Mouse (Mus musculus) kidney, postnatal 0 days (tissue): ENCODE data around the gene Hadh. TPM values are rescaled to one million over a fixed set of nuclear protein-coding genes. Genes with fewer than 3 reads are reported as not detected.

Source experiments
- ATAC-seq: fragments of 200-750 bp; cut with Nextera tagmentation; replicated peaks from 2 replicates; pipeline ENCODE4 v1.8.0; 2017; ENCODE audit warnings: low read depth, moderate number of reproducible peaks, moderate TSS enrichment, moderate library complexity; ENCODE audit not compliant: low FRiP score
- DNase-seq: peaks from one replicate; pipeline ENCODE4 v3.0.0-alpha.2; 2016; ENCODE audit warnings: low spot score
- H3K27ac ChIP-seq: fragments of 300-500 bp; sonication (generic); 2 replicates; pipeline ENCODE4 v1.5.1; 2014; ENCODE audit warnings: mild to moderate bottlenecking
- H3K27me3 ChIP-seq: fragments of 300-500 bp; sonication (generic); 2 replicates; pipeline ENCODE4 v1.6.1; 2014; ENCODE audit warnings: low read length, mixed read lengths; ENCODE audit not compliant: insufficient read depth
- H3K36me3 ChIP-seq: fragments of 300-500 bp; sonication (generic); 2 replicates; pipeline ENCODE4 v1.6.1; 2014; ENCODE audit warnings: low read length, mixed read lengths; ENCODE audit not compliant: insufficient read depth
- H3K4me1 ChIP-seq: fragments of 300-500 bp; sonication (generic); replicated peaks from 2 replicates; pipeline ENCODE4 v1.6.1; 2014; ENCODE audit warnings: antibody characterized with exemption, low read length, mixed read lengths; ENCODE audit not compliant: insufficient read depth
- H3K4me2 ChIP-seq: fragments of 300-500 bp; sonication (generic); 2 replicates; pipeline ENCODE4 v1.6.1; 2014; ENCODE audit warnings: mild to moderate bottlenecking, low read length, moderate library complexity, mixed read lengths
- H3K4me3 ChIP-seq: fragments of 300-500 bp; sonication (generic); replicated peaks from 2 replicates; pipeline ENCODE4 v1.5.1; 2014; ENCODE audit warnings: low read depth, low read length
- H3K9ac ChIP-seq: fragments of 300-500 bp; sonication (generic); 2 replicates; pipeline ENCODE4 v1.6.1; 2014; ENCODE audit warnings: low read depth, low read length
- H3K9me3 ChIP-seq: fragments of 300-500 bp; sonication (generic); replicated peaks from 2 replicates; pipeline ENCODE4 v1.6.1; 2016; ENCODE audit warnings: low read length, inconsistent platforms, mixed read lengths
- CTCF ChIP-seq: IDR thresholded peaks from 2 replicates; pipeline ENCODE4 v1.5.1; 2016; ENCODE audit warnings: antibody characterized with exemption, low read depth, mild to moderate bottlenecking, moderate library complexity
- WGBS: fragments of 180-500 bp; shearing (Covaris S2); extraction: QIAGEN DNeasy Blood & Tissue Kit; methylation state at CpG from one replicate; pipeline ENCODE4 v1.1.7; 2014; 5-methylcytosine and 5-hydroxymethylcytosine counted together
- polyA plus RNA-seq: library from polyadenylated mRNA; unstranded; fragments of >200 nt; fragmentation: Nextera tagmentation; extraction: Ambion mirVana; gene quantifications from 2 replicates; pipeline ENCODE4 v1.2.1, GENCODE M21; 2015

The Hadh gene
- polyA plus RNA-seq, 1 experiment from 2014 or later = 173 TPM

DNA sequence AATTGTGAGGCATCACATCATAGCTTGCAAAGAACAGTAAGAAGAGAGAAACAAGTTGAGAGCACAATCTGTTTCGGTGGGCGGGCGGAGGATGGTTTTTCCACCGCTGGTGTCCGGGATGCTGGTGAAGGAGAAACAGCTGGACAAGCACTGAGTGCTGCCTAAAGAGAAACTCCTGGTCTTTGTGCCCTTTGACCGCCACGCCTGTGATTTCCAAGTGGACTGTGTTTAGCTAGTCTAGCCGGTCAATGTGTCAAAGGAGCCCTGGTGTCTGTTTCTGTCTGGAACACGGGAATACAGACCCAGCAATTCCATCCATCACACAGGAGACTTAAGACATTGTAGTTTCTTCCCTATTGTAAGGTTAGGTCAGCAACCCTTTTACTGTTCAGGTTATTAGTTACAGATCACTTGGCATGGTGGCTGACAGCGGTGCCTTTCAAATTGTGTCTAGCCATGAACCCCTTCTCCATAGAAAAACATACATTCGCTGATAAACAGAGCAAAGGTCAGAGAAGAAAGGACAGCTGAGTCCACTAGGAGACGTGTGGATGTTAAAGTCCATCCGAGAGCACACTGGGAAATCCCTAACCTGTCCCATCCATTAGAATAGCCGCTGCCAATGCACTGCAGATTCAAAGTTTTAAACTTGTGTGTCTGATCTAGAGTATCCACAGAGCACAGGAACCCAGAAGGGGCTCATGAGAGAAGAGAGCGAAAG lies 8.0 kb downstream of the Hadh start:
- TF ChIP-seq CTCF = no peak
- ATAC-seq (peak; percentile 81), DNase-seq (peak; percentile 40)
- Histone ChIP-seq H3K36me3 (0 out of 2 replicates have a peak, but pooled peaks cover 9% of the 10 kb centered on the region), H3K9me3 (no peaks in the 10 kb centered on the region), H3K9ac (no peak overlapping the region), H3K27ac (no peak overlapping the region), H3K4me2 (no peak overlapping the region), H3K27me3 (no peaks in the 10 kb centered on the region), H3K4me1 (no peaks in the 10 kb centered on the region; the same call in 1 of the 2 replicates), H3K4me3 (no peak overlapping the region)
- WGBS = 45% methylated on average over 15 of the region's 15 CpGs

DNA sequence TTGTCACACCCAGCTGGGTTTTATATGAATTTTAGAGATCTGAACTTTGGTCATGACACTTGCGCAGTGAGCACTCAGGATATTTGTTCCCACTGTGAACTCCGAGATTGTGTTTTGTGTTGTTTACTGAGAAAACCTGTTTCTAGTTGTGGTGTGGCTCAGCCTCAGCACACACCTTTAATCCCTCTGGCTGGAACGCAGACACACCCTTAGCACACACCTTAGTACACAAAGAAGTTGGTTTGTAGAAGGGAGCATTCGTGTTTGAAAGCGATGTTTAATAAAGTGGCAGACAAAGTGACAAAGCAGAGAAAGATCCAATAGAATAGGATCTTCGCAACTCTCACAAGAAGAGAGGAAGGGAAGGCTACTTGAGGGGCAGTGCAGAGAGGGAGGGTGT lies 11.5 kb downstream of the Hadh start:
- Histone ChIP-seq H3K4me2 (no peak overlapping the region), H3K36me3 (0 out of 2 replicates have a peak, but pooled peaks cover 9% of the 10 kb centered on the region), H3K9me3 (no peaks in the 10 kb centered on the region), H3K27me3 (no peaks in the 10 kb centered on the region), H3K4me3 (no peak overlapping the region), H3K9ac (no peak overlapping the region), H3K4me1 (no peaks in the 10 kb centered on the region; the same call in 1 of the 2 replicates), H3K27ac (no peak overlapping the region)
- WGBS = 97% methylated on average over 6 of the region's 6 CpGs
- ATAC-seq (no peak), DNase-seq (no peak)
- TF ChIP-seq CTCF = no peak

DNA sequence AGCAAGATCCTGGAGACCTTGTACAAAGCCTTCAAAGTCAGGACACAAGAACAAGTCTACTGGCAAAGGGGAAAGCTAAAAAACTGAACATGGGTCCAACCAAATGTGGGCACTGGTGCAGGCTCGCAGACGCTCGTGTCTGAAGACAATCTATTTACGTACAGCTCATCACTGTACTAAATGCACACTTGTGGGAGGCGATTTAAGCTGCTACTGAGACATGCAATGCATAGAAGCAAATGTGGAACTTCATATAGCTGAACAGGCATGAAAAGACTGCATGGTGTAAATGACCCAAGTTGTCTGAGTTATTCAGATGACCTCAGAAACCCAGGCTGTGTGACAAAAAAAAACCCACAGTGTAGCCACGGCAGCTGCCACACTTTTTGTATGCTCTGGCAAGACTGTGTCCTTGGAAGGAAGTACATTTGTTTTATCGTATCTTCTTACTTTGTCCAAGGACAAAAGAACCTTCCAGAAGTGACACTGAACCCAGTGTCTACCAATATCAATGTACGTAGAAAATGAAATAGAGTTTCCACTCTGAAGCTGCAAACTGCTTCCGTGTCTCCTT lies 12.4 kb downstream of the Hadh start:
- Histone ChIP-seq H3K36me3 (0 out of 2 replicates have a peak, but pooled peaks cover 10% of the 10 kb centered on the region), H3K4me1 (no peaks in the 10 kb centered on the region; the same call in 1 of the 2 replicates), H3K27me3 (no peaks in the 10 kb centered on the region), H3K27ac (no peak overlapping the region), H3K9ac (no peak overlapping the region), H3K9me3 (no peaks in the 10 kb centered on the region), H3K4me3 (no peak overlapping the region), H3K4me2 (no peak overlapping the region)
- 90% methylated on average over 9 of the region's 9 CpGs for WGBS
- DNase-seq = no peak
- no peak for ATAC-seq
- no peak for TF ChIP-seq CTCF

DNA sequence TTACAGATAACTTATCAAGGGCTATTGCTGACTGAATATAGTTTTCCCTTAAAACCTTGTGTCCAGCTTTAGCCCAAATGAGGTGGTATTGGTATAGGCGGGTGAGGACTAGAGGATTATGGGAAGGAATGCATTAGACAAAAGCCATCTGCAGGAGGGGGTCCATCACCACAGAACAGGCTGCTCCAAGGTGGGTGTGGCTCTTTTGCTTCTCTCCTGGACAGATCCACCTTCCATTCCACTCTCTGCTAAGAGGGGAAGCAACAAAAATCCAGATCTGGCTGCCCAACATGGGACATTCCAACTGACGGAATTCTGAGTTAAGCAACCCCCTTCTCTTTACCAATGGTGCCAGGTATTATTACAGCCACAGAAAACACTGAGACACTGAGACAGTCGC lies 13.0 kb downstream of the Hadh start:
- WGBS = 77% methylated on average over 3 of the region's 3 CpGs
- DNase-seq = no peak
- peaks cover 13% of the 10 kb centered on the region; the same call in 1 of the 2 replicates for H3K36me3 ChIP-seq
- H3K4me1 ChIP-seq = no peaks in the 10 kb centered on the region; the same call in 1 of the 2 replicates
- TF ChIP-seq CTCF = no peak
- H3K27ac ChIP-seq = no peak overlapping the region
- H3K4me2 ChIP-seq = no peak overlapping the region
- no peak overlapping the region for H3K9ac ChIP-seq
- H3K27me3 ChIP-seq = no peaks in the 10 kb centered on the region
- no peak for ATAC-seq
- H3K4me3 ChIP-seq = no peak overlapping the region
- H3K9me3 ChIP-seq = no peaks in the 10 kb centered on the region

DNA sequence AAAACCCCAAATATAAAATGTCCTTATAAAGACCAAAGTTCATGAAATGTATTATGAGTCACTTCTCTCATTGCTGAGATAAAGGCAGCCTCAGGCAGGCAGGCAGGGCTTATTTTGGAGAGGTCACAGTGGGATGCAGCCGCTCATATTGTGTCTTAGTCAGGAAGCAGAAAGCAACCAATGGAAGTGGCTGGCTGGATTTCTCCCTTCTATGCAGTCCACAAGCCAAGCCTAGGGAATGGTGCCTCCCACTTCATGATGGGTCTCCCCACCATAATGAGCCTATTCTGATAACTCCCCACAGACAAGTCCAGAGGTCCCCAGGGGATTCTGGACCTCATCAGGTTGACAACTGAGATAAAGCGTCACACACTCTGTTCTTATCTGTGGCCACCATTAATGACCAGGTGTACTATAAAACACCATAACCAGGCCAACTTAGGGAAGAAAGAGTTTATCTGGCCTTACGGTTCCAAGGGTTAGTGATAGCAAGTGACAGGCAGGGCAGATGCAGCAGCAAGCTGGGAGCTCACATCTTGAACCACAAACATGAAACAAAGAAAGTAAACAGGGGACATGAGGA lies 16.4 kb downstream of the Hadh start:
- Histone ChIP-seq H3K4me2 (no peak overlapping the region), H3K27ac (no peak overlapping the region), H3K9me3 (no peaks in the 10 kb centered on the region), H3K4me3 (no peak overlapping the region), H3K4me1 (no peaks in the 10 kb centered on the region), H3K27me3 (no peaks in the 10 kb centered on the region), H3K36me3 (peaks cover 5% of the 10 kb centered on the region; the same call in 1 of the 2 replicates), H3K9ac (no peak overlapping the region)
- ATAC-seq = no peak
- DNase-seq = no peak
- TF ChIP-seq CTCF = no peak
- WGBS = 94% methylated on average over 3 of the region's 3 CpGs

DNA sequence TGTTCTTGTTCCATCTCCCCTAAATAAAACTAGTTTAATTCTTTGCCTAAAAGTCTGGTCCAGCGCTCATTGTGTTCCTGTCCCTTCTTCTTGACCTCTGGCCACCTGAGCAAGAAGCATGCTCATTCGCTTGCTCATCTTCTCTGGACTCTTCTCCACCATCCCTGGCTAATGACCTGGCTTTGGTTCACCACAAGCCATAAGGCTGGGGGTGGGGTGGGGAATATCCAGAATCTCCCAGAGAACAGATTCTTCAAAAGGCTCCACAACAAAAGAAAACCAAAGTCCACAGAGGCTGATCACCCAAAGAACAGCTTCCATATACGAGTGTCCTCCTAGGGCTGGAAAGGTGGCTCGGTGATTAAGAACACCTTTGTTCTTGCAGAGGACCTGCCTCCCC lies 16.9 kb downstream of the Hadh start:
- DNase-seq (no peak), ATAC-seq (no peak)
- TF ChIP-seq CTCF = no peak
- H3K27ac ChIP-seq = no peak overlapping the region
- H3K9ac ChIP-seq = no peak overlapping the region
- H3K4me2 ChIP-seq = no peak overlapping the region
- no peaks in the 10 kb centered on the region for H3K27me3 ChIP-seq
- H3K9me3 ChIP-seq = no peaks in the 10 kb centered on the region
- peaks cover 5% of the 10 kb centered on the region; the same call in 1 of the 2 replicates for H3K36me3 ChIP-seq
- H3K4me3 ChIP-seq = no peak overlapping the region
- WGBS = 95% methylated on average over 4 of the region's 4 CpGs
- H3K4me1 ChIP-seq = no peaks in the 10 kb centered on the region
